Mouse (Mus musculus) heart, embryonic 11.5 days (tissue): ENCODE data around the gene Stn1. TPM values are rescaled to one million over a fixed set of nuclear protein-coding genes. Genes with fewer than 3 reads are reported as not detected.

Source experiments
- ATAC-seq: fragments of 200-750 bp; cut with Nextera tagmentation; replicated peaks from 2 replicates; pipeline ENCODE4 v1.8.0; 2017; ENCODE audit warnings: moderate library complexity; ENCODE audit not compliant: insufficient number of reproducible peaks, low FRiP score, low TSS enrichment
- H3K27ac ChIP-seq: fragments of 300-500 bp; sonication (generic); 2 replicates; pipeline ENCODE4 v1.5.1; 2014; ENCODE audit warnings: mild to moderate bottlenecking, low read depth, low read length
- H3K27me3 ChIP-seq: fragments of 300-500 bp; sonication (generic); 2 replicates; pipeline ENCODE4 v1.6.1; 2014; ENCODE audit warnings: mild to moderate bottlenecking, low read length, mixed read lengths; ENCODE audit not compliant: control insufficient read depth, insufficient read depth
- H3K36me3 ChIP-seq: fragments of 300-500 bp; sonication (generic); 2 replicates; pipeline ENCODE4 v1.6.1; 2014; ENCODE audit warnings: mild to moderate bottlenecking, low read length, moderate library complexity, mixed read lengths; ENCODE audit not compliant: control insufficient read depth, insufficient read depth
- H3K4me1 ChIP-seq: fragments of 300-500 bp; sonication (generic); 2 replicates; pipeline ENCODE4 v1.6.1; 2014; ENCODE audit warnings: low read length; ENCODE audit not compliant: control insufficient read depth, insufficient read depth
- H3K4me2 ChIP-seq: fragments of 300-500 bp; sonication (generic); 2 replicates; pipeline ENCODE4 v1.6.1; 2014; ENCODE audit warnings: mild to moderate bottlenecking, moderate library complexity
- H3K4me3 ChIP-seq: fragments of 300-500 bp; sonication (generic); 2 replicates; pipeline ENCODE4 v1.5.1; 2014; ENCODE audit warnings: low read depth, low read length
- H3K9ac ChIP-seq: fragments of 300-500 bp; sonication (generic); 2 replicates; pipeline ENCODE4 v1.6.1; 2014; ENCODE audit warnings: mild to moderate bottlenecking, low read depth, low read length, moderate library complexity
- H3K9me3 ChIP-seq: fragments of 300-500 bp; sonication (generic); replicated peaks from 2 replicates; pipeline ENCODE4 v1.6.1; 2016; ENCODE audit warnings: low read length; ENCODE audit not compliant: control insufficient read depth
- WGBS: fragments of 180-500 bp; shearing (Covaris S2); extraction: QIAGEN DNeasy Blood & Tissue Kit; methylation state at CpG from one replicate; pipeline ENCODE4 v1.1.7; 2014; ENCODE audit not compliant: insufficient replicate concordance; 5-methylcytosine and 5-hydroxymethylcytosine counted together
- polyA plus RNA-seq: library from polyadenylated mRNA; unstranded; fragments of >200 nt; fragmentation: Nextera tagmentation; extraction: Ambion mirVana; gene quantifications from 2 replicates; pipeline ENCODE4 v1.2.1, GENCODE M21; 2014

The Stn1 gene
- polyA plus RNA-seq, 1 experiment from 2014 or later = 40.0 TPM

GRCm38 (mm10) chr19:47570042-47570441 lies 32.7 kb upstream of the Stn1 start:
- ATAC-seq = no peak
- Histone ChIP-seq H3K4me2 (no peak overlapping the region), H3K4me3 (no peak overlapping the region), H3K9ac (no peak overlapping the region), H3K9me3 (no peaks in the 10 kb centered on the region), H3K27me3 (no peaks in the 10 kb centered on the region), H3K4me1 (no peaks in the 10 kb centered on the region), H3K36me3 (no peaks in the 10 kb centered on the region), H3K27ac (no peak overlapping the region)
- WGBS = 83% methylated on average over 5 of the region's 5 CpGs

GRCm38 (mm10) chr19:47565994-47566393 lies 28.7 kb upstream of the Stn1 start:
- WGBS = 73% methylated on average over 8 of the region's 8 CpGs

DNA sequence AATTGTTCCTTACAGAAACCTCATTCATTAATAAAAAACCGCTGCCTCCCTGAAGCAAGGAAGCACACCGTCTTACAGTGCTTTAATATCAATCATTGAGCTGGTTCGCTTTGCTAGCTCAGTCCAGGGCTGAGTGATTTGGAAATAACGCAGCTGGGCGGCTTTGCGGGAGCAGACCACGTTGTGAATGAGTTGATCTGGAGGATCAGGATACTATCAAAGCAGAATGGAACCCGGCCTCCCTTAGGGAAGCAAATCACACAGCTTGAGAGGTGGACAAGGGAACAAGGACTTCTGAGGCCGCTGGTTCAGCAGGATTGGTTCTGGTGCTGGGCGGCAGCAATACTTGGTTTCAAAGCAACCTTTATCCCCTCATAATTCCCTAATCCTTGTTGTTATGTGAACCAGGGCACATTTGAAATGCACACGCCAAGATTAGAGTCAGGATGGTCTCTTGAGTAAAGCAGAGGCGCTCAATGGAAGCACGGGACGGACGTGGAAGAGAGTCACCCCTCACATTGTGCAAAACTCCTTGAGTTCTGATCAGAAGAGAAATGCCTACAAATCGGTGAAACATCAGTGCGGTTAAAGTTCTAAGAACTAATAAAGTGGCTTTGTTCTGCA lies 27.8 kb upstream of the Stn1 start:
- 74% methylated on average over 17 of the region's 17 CpGs for WGBS
- Histone ChIP-seq H3K9me3 (no peaks in the 10 kb centered on the region), H3K27me3 (no peaks in the 10 kb centered on the region), H3K4me2 (no peak overlapping the region), H3K4me3 (no peak overlapping the region), H3K36me3 (no peaks in the 10 kb centered on the region), H3K27ac (no peak overlapping the region), H3K4me1 (0 out of 2 replicates have a peak, but pooled peaks cover 1% of the 10 kb centered on the region), H3K9ac (no peak overlapping the region)
- no peak for ATAC-seq

More at GRCm38 (mm10) chr19:47565994-47566393, 28.7 kb upstream of the Stn1 start:
- Histone ChIP-seq H3K4me3 (no peak overlapping the region), H3K27ac (no peak overlapping the region), H3K27me3 (no peaks in the 10 kb centered on the region), H3K9me3 (no peaks in the 10 kb centered on the region), H3K9ac (no peak overlapping the region), H3K4me1 (no peaks in the 10 kb centered on the region), H3K4me2 (no peak overlapping the region), H3K36me3 (no peaks in the 10 kb centered on the region)
- ATAC-seq = no peak

DNA sequence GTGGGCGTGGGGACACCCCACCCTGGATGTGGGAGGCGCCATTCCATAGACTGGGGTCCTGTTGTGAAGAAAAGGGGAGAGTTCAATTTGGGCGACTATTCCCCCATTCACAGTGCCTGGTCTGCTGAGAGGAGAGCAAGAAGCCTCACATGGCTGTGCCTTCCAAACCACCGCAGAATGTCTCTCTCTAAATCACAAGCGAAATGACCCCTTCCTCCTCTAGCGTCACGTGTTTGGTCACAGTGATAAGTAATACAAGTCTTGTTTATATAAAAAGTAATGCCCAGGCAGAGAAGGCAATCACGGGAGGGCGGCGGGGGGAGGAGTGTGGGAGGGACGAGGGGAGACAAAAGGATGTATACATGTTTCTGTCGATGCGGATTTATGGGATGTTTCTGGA lies 26.4 kb upstream of the Stn1 start:
- H3K4me1 ChIP-seq = peaks cover 5% of the 10 kb centered on the region; the same call in 1 of the 2 replicates
- no peak overlapping the region for H3K4me3 ChIP-seq
- no peaks in the 10 kb centered on the region for H3K27me3 ChIP-seq
- H3K9me3 ChIP-seq = no peaks in the 10 kb centered on the region
- no peak overlapping the region for H3K4me2 ChIP-seq
- no peak overlapping the region for H3K9ac ChIP-seq
- H3K36me3 ChIP-seq = no peaks in the 10 kb centered on the region
- H3K27ac ChIP-seq = no peak overlapping the region
- no peak for ATAC-seq
- 70% methylated on average over 13 of the region's 13 CpGs for WGBS

DNA sequence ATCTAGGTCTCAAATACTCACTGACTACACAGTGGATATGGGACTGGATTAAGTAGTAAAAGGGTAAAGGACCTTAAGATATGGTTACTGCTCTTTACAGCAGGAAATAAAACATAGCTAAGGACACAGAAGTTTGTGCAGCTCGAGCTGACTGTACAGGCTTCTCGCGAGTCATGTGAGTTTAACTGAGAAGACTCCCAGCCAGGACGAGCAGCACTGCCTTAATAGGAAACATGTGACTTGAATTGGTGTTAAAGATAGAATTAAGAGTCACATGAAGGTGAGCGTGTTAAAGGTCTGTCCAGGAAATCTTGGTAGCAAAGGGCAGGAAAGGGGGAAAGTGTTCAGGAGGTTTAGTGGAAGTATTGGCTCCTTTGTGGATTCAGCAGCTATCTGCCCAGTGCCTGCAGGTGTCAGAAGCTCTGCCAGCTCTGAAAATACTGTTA lies 24.7 kb upstream of the Stn1 start:
- H3K4me3 ChIP-seq = no peak overlapping the region
- H3K4me1 ChIP-seq = peaks cover 5% of the 10 kb centered on the region; the same call in 1 of the 2 replicates
- H3K9me3 ChIP-seq = no peaks in the 10 kb centered on the region
- no peak for ATAC-seq
- WGBS = 46% methylated on average over 5 of the region's 5 CpGs
- H3K27me3 ChIP-seq = no peaks in the 10 kb centered on the region
- H3K36me3 ChIP-seq = no peaks in the 10 kb centered on the region
- H3K9ac ChIP-seq = no peak overlapping the region
- H3K4me2 ChIP-seq = no peak overlapping the region
- no peak overlapping the region for H3K27ac ChIP-seq

GRCm38 (mm10) chr19:47560544-47561161 lies 23.3 kb upstream of the Stn1 start:
- no peak for ATAC-seq
- H3K9me3 ChIP-seq = no peaks in the 10 kb centered on the region
- no peak overlapping the region for H3K27ac ChIP-seq
- H3K4me1 ChIP-seq = peaks cover 5% of the 10 kb centered on the region; the same call in 1 of the 2 replicates
- H3K27me3 ChIP-seq = no peaks in the 10 kb centered on the region
- H3K9ac ChIP-seq = no peak overlapping the region
- H3K4me2 ChIP-seq = no peak overlapping the region
- 66% methylated on average over 12 of the region's 12 CpGs for WGBS
- no peak overlapping the region for H3K4me3 ChIP-seq
- H3K36me3 ChIP-seq = no peaks in the 10 kb centered on the region

- H3K27me3 ChIP-seq = no peaks in the 10 kb centered on the region
- WGBS = 59% methylated on average over 14 of the region's 14 CpGs
- no peak for ATAC-seq
- peaks cover 5% of the 10 kb centered on the region; the same call in 1 of the 2 replicates for H3K4me1 ChIP-seq
- H3K27ac ChIP-seq = no peak overlapping the region
- no peaks in the 10 kb centered on the region for H3K9me3 ChIP-seq
- no peaks in the 10 kb centered on the region for H3K36me3 ChIP-seq
- no peak overlapping the region for H3K4me2 ChIP-seq
- no peak overlapping the region for H3K9ac ChIP-seq
- no peak overlapping the region for H3K4me3 ChIP-seq
These were observed 22.6 kb upstream of the Stn1 start for GRCm38 (mm10) chr19:47559751-47560512.

DNA sequence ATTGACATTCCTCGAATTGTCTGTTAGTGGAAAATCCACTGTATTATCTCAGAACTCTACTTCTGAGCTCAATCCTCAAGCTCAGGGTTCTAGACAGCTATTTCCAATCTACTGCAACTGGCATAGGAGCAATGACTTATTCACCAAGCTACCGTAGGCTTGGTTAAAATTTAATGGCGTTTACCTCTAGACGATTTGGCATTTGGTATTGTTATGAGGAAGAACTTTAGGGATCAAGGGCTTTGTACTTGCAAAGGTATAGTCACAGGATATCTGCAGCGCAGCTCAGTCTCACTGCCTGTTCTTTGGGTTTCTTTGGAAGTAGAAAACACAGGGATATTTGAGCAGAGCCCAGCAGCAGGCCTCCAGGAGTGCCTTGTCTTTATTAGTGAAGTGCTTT lies 21.8 kb upstream of the Stn1 start:
- no peak for ATAC-seq
- WGBS = 74% methylated on average over 5 of the region's 5 CpGs
- no peak overlapping the region for H3K4me3 ChIP-seq
- peaks cover 5% of the 10 kb centered on the region; the same call in 1 of the 2 replicates for H3K4me1 ChIP-seq
- H3K9me3 ChIP-seq = no peaks in the 10 kb centered on the region
- no peak overlapping the region for H3K4me2 ChIP-seq
- H3K27me3 ChIP-seq = no peaks in the 10 kb centered on the region
- no peak overlapping the region for H3K9ac ChIP-seq
- H3K36me3 ChIP-seq = no peaks in the 10 kb centered on the region
- no peak overlapping the region for H3K27ac ChIP-seq
